Mouse (Mus musculus) heart, postnatal 0 days (tissue): Measurements from ENCODE around the gene Rhot2.

ENCODE experiments used
- CTCF ChIP-seq: IDR thresholded peaks from 2 replicates; pipeline ENCODE4 v1.5.1; 2016; ENCODE audit warnings: antibody characterized with exemption, control low read depth, low read depth
- EP300 ChIP-seq: IDR thresholded peaks from 2 replicates; pipeline ENCODE4 v1.6.1; 2016; ENCODE audit warnings: antibody characterized with exemption, low read depth

DNA sequence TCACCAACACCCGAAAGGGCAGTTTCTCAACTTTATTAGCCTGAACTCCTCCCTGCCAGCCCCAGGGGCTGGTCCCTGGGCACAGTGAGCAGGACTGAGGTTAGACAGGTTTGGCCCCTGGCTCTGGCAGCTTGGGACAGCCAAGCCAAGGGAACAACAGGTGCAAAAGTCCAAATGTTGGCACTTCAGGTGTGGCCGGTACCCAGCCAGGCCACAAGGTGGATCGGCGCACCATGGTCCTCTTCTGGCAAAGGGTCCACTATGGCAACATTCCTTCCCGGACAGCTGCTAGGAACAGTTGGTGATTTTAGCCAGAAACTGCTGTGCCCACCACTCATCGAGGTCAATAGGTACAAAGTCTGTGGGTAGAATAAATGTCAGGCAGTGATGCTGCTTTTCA, 19.0 kb upstream of the Rhot2 start:
- TF ChIP-seq CTCF = no peak
- no peak for TF ChIP-seq EP300
